Mouse (Mus musculus): ENCODE results near the gene Fam189a2. TPM values are rescaled to one million over a fixed set of nuclear protein-coding genes. Genes with fewer than 3 reads are reported as not detected.

The Fam189a2 gene
- polyA plus RNA-seq, 1 experiment = 7.7 TPM

DNA sequence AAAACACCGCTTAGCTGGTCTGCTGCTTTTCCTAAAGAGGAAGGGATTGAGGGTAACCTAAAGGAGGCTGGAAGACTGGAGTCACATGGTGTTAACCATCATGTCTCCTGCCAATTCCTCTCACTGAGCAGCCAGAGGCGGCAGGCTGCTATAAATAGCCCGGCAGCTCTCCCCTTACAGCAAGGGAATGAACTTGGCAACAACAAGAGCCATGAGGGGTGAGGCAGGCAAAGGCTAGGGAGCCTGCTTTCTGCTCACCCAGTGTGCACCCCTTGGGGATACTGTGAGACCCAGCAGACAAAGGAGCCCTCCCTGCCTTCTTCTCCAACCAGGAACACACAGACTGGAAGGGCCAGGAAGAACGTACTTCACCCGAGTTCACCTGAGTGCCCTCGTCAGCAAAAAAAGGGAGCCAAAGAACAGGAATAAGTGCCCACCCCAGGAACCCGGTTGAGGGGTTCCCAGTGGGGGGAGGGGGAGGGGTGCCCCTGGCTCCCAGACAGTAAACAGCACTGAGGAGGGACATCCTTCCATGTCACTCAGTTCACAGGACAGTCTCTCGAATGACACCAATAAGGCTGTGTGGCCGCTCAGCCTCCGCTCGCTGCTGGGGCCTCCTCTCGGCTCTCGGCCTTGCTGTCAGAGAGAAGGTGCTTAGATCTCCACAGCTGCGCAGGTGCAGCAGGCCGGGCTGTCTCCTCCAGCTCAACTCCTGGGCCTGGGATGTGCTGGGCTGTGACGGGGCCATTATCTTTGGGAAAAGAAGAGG is 57.8 kb downstream of the Fam189a2 start:
- no peaks in the 10 kb centered on the region for H3K27me3 ChIP-seq (replicated peaks; ENCODE audit: control insufficient read depth, insufficient read depth, low read length)
- 60% methylated on average over 16 of the region's 16 CpGs for WGBS
- no peak overlapping the region for H3K27ac ChIP-seq (ENCODE audit: insufficient read depth, low read depth, low read length)
- TF ChIP-seq CTCF (conservative IDR thresholded peaks at IDR 0.05; ENCODE audit: insufficient read depth, insufficient read length, low read depth, low read length) (no peak), POLR2A (IDR thresholded peaks at IDR 0.05; ENCODE audit: low read depth, low read length) (no peak)
- no peak overlapping the region for H3K4me3 ChIP-seq (ENCODE audit: insufficient read depth, low read depth, low read length)
- DNase-seq = peak; percentile 55
- H3K36me3 ChIP-seq (ENCODE audit: control insufficient read depth, insufficient read depth, low read length) = no peaks in the 10 kb centered on the region
- H3K4me1 ChIP-seq (ENCODE audit: control insufficient read depth, insufficient read depth, low read length) = no peaks in the 10 kb centered on the region; the same call in 1 of the 2 replicates

DNA sequence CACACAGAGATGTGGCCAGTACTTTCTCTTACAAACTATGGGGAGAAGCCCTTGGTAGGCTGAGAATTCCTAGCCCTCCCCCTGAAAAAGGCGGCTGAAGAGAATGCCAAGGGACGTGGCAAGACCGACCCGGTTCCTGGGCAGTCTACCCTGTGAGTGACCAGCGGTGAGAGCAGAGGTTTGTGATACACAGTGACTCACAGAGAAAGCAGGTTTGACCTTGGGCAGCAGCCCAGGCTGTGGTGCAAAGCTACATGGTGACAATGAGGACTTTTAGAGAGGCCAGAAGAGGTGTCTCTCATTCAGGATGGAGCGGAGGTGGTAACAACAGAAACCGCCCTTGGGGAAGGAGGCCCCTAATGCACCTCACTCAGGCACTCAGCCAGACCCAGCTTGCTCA is 59.4 kb downstream of the Fam189a2 start:
- Histone ChIP-seq H3K4me1 (ENCODE audit: control insufficient read depth, insufficient read depth, low read length) (no peaks in the 10 kb centered on the region; the same call in 1 of the 2 replicates), H3K27me3 (replicated peaks; ENCODE audit: control insufficient read depth, insufficient read depth, low read length) (no peaks in the 10 kb centered on the region), H3K27ac (ENCODE audit: insufficient read depth, low read depth, low read length) (no peak overlapping the region), H3K36me3 (ENCODE audit: control insufficient read depth, insufficient read depth, low read length) (no peaks in the 10 kb centered on the region), H3K4me3 (ENCODE audit: insufficient read depth, low read depth, low read length) (no peak overlapping the region)
- 84% methylated on average over 7 of the region's 7 CpGs for WGBS
- TF ChIP-seq POLR2A (IDR thresholded peaks at IDR 0.05; ENCODE audit: low read depth, low read length) (no peak), CTCF (conservative IDR thresholded peaks at IDR 0.05; ENCODE audit: insufficient read depth, insufficient read length, low read depth, low read length) (no peak)
- no peak for DNase-seq

DNA sequence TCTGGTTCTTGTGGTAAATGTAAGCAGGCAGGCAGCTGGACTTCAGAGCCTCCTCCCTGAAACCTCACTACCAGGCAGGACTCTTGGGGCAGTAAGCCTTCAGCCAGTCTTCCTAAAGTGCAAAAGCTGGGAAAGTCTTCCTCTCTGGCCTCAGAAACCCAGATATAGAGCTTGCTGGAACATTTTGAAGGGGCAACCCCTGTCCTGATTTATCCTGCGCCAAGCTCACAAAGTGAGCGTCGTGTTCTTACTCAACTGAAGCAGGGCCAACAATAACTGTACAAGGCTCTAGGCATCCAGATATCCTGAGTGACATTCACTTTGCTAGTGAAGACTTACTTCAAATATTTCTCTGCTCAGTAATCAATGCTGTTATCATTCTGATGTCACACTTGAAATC is 60.4 kb downstream of the Fam189a2 start:
- 89% methylated on average over 3 of the region's 3 CpGs for WGBS
- TF ChIP-seq CTCF (conservative IDR thresholded peaks at IDR 0.05; ENCODE audit: insufficient read depth, insufficient read length, low read depth, low read length) = no peak
- no peak for TF ChIP-seq POLR2A (IDR thresholded peaks at IDR 0.05; ENCODE audit: low read depth, low read length)
- H3K36me3 ChIP-seq (ENCODE audit: control insufficient read depth, insufficient read depth, low read length) = no peaks in the 10 kb centered on the region
- no peaks in the 10 kb centered on the region; the same call in 1 of the 2 replicates for H3K4me1 ChIP-seq (ENCODE audit: control insufficient read depth, insufficient read depth, low read length)
- no peak overlapping the region for H3K4me3 ChIP-seq (ENCODE audit: insufficient read depth, low read depth, low read length)
- no peak overlapping the region for H3K27ac ChIP-seq (ENCODE audit: insufficient read depth, low read depth, low read length)
- DNase-seq = no peak
- H3K27me3 ChIP-seq (replicated peaks; ENCODE audit: control insufficient read depth, insufficient read depth, low read length) = no peaks in the 10 kb centered on the region

DNA sequence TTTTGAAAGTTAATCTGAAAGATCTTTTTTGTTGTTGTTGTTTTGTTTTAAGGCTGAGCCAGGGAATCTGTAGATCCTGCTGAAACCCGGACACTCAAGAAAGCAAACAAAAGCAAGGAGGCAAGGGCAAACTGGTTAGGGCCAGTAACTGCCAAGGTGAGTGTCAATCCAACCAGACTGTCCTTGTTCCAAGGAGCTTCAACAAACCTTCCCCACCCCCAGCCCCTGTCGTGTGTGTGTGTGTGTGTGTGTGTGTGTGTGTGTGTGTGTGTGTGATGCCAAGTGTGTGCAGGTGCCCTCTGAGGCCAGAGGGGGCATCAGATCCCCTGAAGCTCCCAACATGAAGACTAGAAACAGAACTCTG is 62.0 kb downstream of the Fam189a2 start:
- Histone ChIP-seq H3K36me3 (ENCODE audit: control insufficient read depth, insufficient read depth, low read length) (no peaks in the 10 kb centered on the region), H3K4me1 (ENCODE audit: control insufficient read depth, insufficient read depth, low read length) (no peaks in the 10 kb centered on the region; the same call in 1 of the 2 replicates), H3K27ac (ENCODE audit: insufficient read depth, low read depth, low read length) (no peak overlapping the region), H3K27me3 (replicated peaks; ENCODE audit: control insufficient read depth, insufficient read depth, low read length) (no peaks in the 10 kb centered on the region), H3K4me3 (ENCODE audit: insufficient read depth, low read depth, low read length) (no peak overlapping the region)
- WGBS = 77% methylated on average over 2 of the region's 2 CpGs
- DNase-seq = no peak
- no peak for TF ChIP-seq POLR2A (IDR thresholded peaks at IDR 0.05; ENCODE audit: low read depth, low read length)
- no peak for TF ChIP-seq CTCF (conservative IDR thresholded peaks at IDR 0.05; ENCODE audit: insufficient read depth, insufficient read length, low read depth, low read length)

DNA sequence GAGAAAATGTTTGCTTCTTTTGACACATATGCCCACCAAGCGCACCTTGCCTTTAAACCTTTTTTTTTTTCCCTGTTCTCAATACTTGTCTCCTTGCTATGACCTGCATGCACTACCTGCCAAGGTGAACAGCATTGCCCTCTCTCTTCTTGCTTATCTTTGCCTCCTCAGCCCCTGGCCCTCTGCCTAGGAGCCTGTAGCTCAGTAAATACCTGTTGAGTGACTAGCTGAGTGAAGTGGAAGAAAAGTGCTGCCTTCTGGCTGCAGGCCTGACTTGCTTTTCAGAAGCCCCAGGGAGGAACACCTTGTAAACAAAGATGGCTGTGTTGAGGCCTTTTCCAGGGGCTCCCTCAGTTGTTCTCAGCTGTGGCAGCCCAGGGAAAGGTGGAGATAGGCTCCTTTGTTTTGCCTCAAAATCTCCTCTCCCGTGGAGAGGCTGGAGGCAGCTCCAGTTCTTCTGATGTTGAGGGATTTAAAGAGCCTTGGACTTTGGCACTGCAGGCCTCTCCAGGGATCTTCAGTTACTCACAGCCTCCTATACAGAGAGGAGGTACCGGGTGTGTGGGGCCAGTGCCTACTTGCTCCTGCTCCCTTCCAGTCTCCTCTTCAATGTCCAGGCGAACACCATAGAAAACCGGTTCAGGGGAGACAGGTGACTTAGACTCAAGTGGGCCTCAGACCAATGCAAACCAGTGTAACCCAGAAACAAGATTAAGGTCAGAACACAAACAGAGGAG is 62.5 kb downstream of the Fam189a2 start:
- Histone ChIP-seq H3K27me3 (replicated peaks; ENCODE audit: control insufficient read depth, insufficient read depth, low read length) (no peaks in the 10 kb centered on the region), H3K4me3 (ENCODE audit: insufficient read depth, low read depth, low read length) (no peak overlapping the region), H3K36me3 (ENCODE audit: control insufficient read depth, insufficient read depth, low read length) (no peaks in the 10 kb centered on the region), H3K4me1 (ENCODE audit: control insufficient read depth, insufficient read depth, low read length) (no peaks in the 10 kb centered on the region; the same call in 1 of the 2 replicates), H3K27ac (ENCODE audit: insufficient read depth, low read depth, low read length) (no peak overlapping the region)
- WGBS = 62% methylated on average over 5 of the region's 5 CpGs
- DNase-seq = no peak
- TF ChIP-seq POLR2A (IDR thresholded peaks at IDR 0.05; ENCODE audit: low read depth, low read length) (no peak), CTCF (conservative IDR thresholded peaks at IDR 0.05; ENCODE audit: insufficient read depth, insufficient read length, low read depth, low read length) (no peak)

DNA sequence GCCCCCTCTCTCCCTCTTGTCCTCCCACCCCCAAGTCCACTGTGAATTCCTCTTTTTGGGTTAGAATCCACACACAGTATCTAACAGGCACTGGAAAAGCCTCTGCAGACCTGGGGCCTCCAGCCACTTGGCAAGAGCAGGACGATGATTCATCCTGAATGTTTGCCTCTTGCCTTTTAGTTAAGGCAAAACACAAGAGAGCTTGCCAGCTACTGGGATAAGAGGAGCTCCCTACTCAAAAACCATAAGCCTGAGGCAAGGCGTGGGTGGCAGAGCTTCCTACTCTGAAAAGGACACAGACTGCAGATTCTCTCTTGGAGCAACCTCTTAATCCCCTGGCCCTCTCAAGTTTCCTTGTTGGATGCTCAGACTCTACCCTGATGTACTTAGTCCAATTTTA is 63.7 kb downstream of the Fam189a2 start:
- WGBS = 74% methylated on average over 2 of the region's 2 CpGs
- no peak for TF ChIP-seq CTCF (conservative IDR thresholded peaks at IDR 0.05; ENCODE audit: insufficient read depth, insufficient read length, low read depth, low read length)
- TF ChIP-seq POLR2A (IDR thresholded peaks at IDR 0.05; ENCODE audit: low read depth, low read length) = no peak
- Histone ChIP-seq H3K27me3 (replicated peaks; ENCODE audit: control insufficient read depth, insufficient read depth, low read length) (no peaks in the 10 kb centered on the region), H3K4me3 (ENCODE audit: insufficient read depth, low read depth, low read length) (no peak overlapping the region), H3K27ac (ENCODE audit: insufficient read depth, low read depth, low read length) (no peak overlapping the region), H3K4me1 (ENCODE audit: control insufficient read depth, insufficient read depth, low read length) (no peaks in the 10 kb centered on the region), H3K36me3 (ENCODE audit: control insufficient read depth, insufficient read depth, low read length) (no peaks in the 10 kb centered on the region)
- DNase-seq = no peak

DNA sequence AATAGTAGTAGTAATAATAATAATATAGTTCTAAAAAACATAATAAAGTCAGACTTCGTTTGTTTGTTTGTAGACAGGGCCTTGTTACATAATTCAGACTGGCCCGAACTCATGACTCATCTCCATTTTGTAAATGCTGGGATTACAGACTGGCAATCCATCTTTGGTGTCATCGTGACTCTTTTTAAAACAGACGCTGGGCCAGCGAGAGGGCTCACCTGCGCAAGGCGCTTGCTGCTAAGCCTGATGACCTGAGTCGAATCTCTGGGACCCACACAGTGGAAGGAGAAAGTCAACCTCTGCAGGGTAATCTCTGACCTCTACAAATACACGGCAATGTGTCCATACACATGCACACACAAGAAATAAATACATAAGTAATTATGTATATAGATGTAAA is 64.4 kb downstream of the Fam189a2 start:
- no peaks in the 10 kb centered on the region for H3K36me3 ChIP-seq (ENCODE audit: control insufficient read depth, insufficient read depth, low read length)
- TF ChIP-seq CTCF (conservative IDR thresholded peaks at IDR 0.05; ENCODE audit: insufficient read depth, insufficient read length, low read depth, low read length) = no peak
- TF ChIP-seq POLR2A (IDR thresholded peaks at IDR 0.05; ENCODE audit: low read depth, low read length) = no peak
- DNase-seq = no peak
- H3K27me3 ChIP-seq (replicated peaks; ENCODE audit: control insufficient read depth, insufficient read depth, low read length) = no peaks in the 10 kb centered on the region
- WGBS = 95% methylated on average over 9 of the region's 9 CpGs
- H3K4me1 ChIP-seq (ENCODE audit: control insufficient read depth, insufficient read depth, low read length) = no peaks in the 10 kb centered on the region
- no peak overlapping the region for H3K27ac ChIP-seq (ENCODE audit: insufficient read depth, low read depth, low read length)
- H3K4me3 ChIP-seq (ENCODE audit: insufficient read depth, low read depth, low read length) = no peak overlapping the region

All from kidney, adult 2 months (tissue).